Mouse (Mus musculus) megakaryocyte, embryonic 14.5 days (primary cell): Measurements from ENCODE around the gene Socs3. TPM values are rescaled to one million over a fixed set of nuclear protein-coding genes. Genes with fewer than 3 reads are reported as not detected.

ENCODE experiments used
- H3K27me3 ChIP-seq: replicated peaks from 2 replicates; pipeline ENCODE3; 2012; ENCODE audit warnings: inconsistent platforms
- H3K36me3 ChIP-seq: replicated peaks from 2 replicates; pipeline ENCODE3; 2012; ENCODE audit warnings: low read length, inconsistent platforms, mixed read lengths
- H3K4me1 ChIP-seq: 2 replicates; pipeline ENCODE4 v1.6.1; 2012; ENCODE audit warnings: inconsistent platforms
- H3K4me3 ChIP-seq: replicated peaks from 2 replicates; pipeline ENCODE3; 2012; ENCODE audit warnings: moderate library complexity, mild to moderate bottlenecking, inconsistent platforms
- H3K9me3 ChIP-seq: 2 replicates; pipeline ENCODE4 v1.6.1; 2012; ENCODE audit warnings: inconsistent platforms
- FLI1 ChIP-seq: IDR thresholded peaks from 2 replicates; pipeline ENCODE4 v1.6.1; 2012; ENCODE audit warnings: low read length, inconsistent platforms, mixed read lengths
- GATA1 ChIP-seq: IDR thresholded peaks from 3 replicates; pipeline ENCODE4 v1.6.1; 2012; ENCODE audit warnings: mixed read lengths, low read length, inconsistent platforms, borderline replicate concordance
- polyA plus RNA-seq: library from polyadenylated mRNA; stranded (reverse); fragments of >175 nt; gene quantifications from 2 replicates; pipeline ENCODE4 v1.2.3, GENCODE M21; 2012; ENCODE audit warnings: low replicate concordance; ENCODE audit not compliant: insufficient read depth

The Socs3 gene
- polyA plus RNA-seq: 54.8 and 75.2 TPM in 2 replicates

- no peaks in the 10 kb centered on the region for H3K27me3 ChIP-seq
- no peaks in the 10 kb centered on the region for H3K9me3 ChIP-seq
- H3K4me3 ChIP-seq: peak within 1 kb of the TSS; percentile 97
- no peak for TF ChIP-seq FLI1
- TF ChIP-seq GATA1: no peak
- peaks cover 31% of the 10 kb centered on the region for H3K36me3 ChIP-seq
- H3K4me1 ChIP-seq: peaks cover 87% of the 10 kb centered on the region
Measured at GRCm38 (mm10) chr11:117969945-117970872, at the start of gene Socs3. Socs3 (minus strand) TSS chr11:117970047.

GRCm38 (mm10) chr11:118018328-118018727 is 48.5 kb upstream of the Socs3 start:
- peaks cover 85% of the 10 kb centered on the region for H3K4me1 ChIP-seq
- H3K4me3 ChIP-seq: no peak overlapping the region
- no peak for TF ChIP-seq GATA1
- no peak for TF ChIP-seq FLI1
- no peaks in the 10 kb centered on the region for H3K27me3 ChIP-seq
- peaks cover 6% of the 10 kb centered on the region for H3K9me3 ChIP-seq
- H3K36me3 ChIP-seq: peaks cover 100% of the 10 kb centered on the region

GRCm38 (mm10) chr11:118015381-118016145 is 45.7 kb upstream of the Socs3 start:
- TF ChIP-seq GATA1 (no peak), FLI1 (no peak)
- Histone ChIP-seq H3K27me3 (no peaks in the 10 kb centered on the region), H3K4me3 (peak overlapping the region; percentile 47), H3K4me1 (peaks cover 91% of the 10 kb centered on the region), H3K9me3 (peaks cover 6% of the 10 kb centered on the region), H3K36me3 (peaks cover 100% of the 10 kb centered on the region)

DNA sequence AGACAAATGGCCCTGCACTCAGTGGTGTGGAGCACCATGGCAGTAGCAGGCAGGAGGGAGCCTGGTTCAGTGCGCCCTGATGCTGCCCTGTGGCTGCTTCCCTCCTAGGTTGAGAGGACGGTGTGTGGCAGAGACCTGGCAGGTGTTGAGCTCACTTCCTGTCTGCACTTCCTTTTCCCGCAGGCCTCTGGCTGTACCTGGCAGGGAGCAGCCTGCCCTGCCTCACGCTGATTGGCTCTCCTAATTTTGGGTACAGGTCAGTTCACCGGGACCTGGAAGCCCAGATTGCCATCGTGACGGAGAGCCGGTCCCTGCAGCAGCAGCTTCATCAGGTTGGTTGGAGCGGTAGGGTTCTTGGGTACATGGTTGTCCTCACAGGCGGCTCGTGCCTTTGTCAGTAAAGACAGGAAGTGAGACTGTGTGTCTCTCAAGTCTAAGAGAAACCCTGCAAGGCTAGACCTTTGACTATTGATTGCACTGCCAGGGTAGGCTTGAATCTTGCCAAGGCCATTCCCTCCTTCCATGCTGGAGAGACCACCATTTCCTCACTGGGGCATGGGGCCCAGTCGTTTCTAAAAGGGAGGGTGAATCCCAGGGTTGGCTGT is 44.6 kb upstream of the Socs3 start:
- peaks cover 94% of the 10 kb centered on the region for H3K4me1 ChIP-seq
- peaks cover 100% of the 10 kb centered on the region for H3K36me3 ChIP-seq
- H3K9me3 ChIP-seq: peaks cover 6% of the 10 kb centered on the region
- peak overlapping the region; percentile 69 for H3K4me3 ChIP-seq
- no peaks in the 10 kb centered on the region for H3K27me3 ChIP-seq
- TF ChIP-seq FLI1 (no peak), GATA1 (no peak)

DNA sequence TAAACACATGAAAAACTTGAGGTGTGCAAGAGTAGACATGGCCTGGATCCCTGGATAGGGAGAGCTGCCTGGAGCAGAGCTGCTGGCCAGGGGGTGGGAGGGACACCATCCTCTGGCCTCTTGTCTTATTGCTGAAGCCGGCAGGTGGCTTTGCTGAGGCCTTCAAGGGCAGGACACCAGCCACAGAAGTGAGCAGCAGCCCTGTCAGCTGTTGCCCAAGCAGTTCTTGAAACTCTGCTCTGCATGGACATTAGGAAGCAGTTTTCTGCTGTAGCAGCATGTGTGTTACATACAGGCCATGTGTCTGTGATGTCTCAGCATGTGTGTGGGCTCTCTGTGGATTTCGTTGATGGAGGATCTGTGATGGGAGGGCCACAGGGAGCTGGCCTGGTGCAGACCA is 43.5 kb upstream of the Socs3 start:
- H3K4me1 ChIP-seq: peaks cover 94% of the 10 kb centered on the region
- H3K9me3 ChIP-seq: peaks cover 6% of the 10 kb centered on the region
- no peak overlapping the region for H3K4me3 ChIP-seq
- H3K27me3 ChIP-seq: no peaks in the 10 kb centered on the region
- H3K36me3 ChIP-seq: peaks cover 100% of the 10 kb centered on the region
- TF ChIP-seq GATA1 (no peak), FLI1 (no peak)

- Histone ChIP-seq H3K9me3 (no peaks in the 10 kb centered on the region), H3K4me3 (no peak overlapping the region), H3K4me1 (peaks cover 97% of the 10 kb centered on the region), H3K27me3 (no peaks in the 10 kb centered on the region), H3K36me3 (peaks cover 100% of the 10 kb centered on the region)
- TF ChIP-seq FLI1 (no peak), GATA1 (no peak)
Measured at GRCm38 (mm10) chr11:118012595-118012994, 42.7 kb upstream of the Socs3 start.

DNA sequence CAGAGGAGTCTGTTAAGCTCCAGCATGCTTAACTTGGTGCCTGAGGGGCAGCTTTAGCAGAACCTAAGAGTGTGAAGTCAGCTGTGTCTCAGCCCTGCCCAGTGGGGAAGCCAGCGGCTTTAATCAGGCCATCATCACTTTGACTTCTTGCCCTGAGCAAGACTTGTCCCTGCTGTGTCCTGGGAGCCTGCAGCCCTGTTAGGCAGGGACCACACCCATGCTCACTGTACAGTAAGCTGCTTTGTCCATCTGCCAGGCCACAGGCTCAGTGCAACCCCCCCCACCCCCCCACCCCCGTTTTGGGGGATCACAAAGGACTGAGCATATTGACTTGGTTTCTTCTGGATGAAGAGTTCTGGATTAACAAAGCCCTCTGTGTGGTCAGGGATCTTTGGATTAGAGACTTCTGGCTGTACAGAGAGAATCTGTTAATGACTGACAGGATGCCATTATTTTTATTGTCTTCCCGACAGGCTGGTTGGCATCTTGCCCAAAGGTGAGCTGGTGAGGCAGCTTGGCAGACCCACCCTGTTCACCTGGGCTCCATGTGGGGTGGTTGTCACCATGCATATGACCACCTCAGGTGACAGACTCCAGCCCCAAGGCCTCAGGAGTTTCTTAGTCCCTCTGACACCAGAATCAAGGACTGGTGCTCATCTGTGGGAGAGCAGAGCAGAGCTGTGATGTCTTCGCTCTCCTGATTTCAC is 40.2 kb upstream of the Socs3 start:
- Histone ChIP-seq H3K9me3 (no peaks in the 10 kb centered on the region), H3K4me3 (no peak overlapping the region), H3K4me1 (peaks cover 100% of the 10 kb centered on the region), H3K27me3 (no peaks in the 10 kb centered on the region), H3K36me3 (peaks cover 100% of the 10 kb centered on the region)
- TF ChIP-seq FLI1: no peak
- no peak for TF ChIP-seq GATA1

- Histone ChIP-seq H3K4me3 (peak overlapping the region; percentile 67), H3K9me3 (no peaks in the 10 kb centered on the region), H3K36me3 (peaks cover 100% of the 10 kb centered on the region), H3K27me3 (no peaks in the 10 kb centered on the region), H3K4me1 (peaks cover 97% of the 10 kb centered on the region)
- TF ChIP-seq GATA1 (no peak), FLI1 (no peak)
Measured at GRCm38 (mm10) chr11:118008843-118009242, 39.0 kb upstream of the Socs3 start.

DNA sequence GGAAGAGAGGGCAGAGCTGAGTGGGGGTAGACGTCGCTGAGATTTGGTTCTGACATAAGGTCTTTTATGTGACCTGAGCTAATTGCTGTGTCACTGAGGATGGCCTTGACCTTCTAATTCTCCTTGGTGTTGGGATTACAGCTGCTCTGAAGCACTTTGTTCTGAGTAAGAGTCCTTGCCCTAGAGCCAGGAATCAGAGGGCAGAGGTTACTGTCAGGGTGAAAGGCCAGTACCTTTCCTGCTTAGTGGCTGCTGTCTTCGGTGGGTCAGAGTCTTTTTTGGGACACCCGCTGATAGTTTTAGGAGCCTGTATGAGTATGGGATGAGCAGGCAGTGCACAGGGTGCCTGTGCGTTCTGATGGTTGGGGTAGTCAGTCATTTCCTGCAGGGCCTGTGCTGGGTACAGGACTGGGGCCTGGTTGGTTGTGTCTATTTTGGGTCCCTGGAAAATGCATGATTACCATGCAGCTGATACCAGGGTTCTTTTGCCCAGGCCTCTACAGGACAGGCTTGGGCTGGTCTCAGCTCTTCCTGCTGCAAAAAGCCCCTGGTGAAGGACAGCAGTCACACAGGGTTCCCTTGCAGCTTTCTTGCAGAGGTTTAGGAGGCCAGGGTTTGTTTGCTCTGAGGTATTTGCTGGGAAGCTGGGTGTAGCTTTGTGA is 38.4 kb upstream of the Socs3 start:
- peaks cover 97% of the 10 kb centered on the region for H3K4me1 ChIP-seq
- H3K27me3 ChIP-seq: no peaks in the 10 kb centered on the region
- TF ChIP-seq FLI1 (no peak), GATA1 (no peak)
- peak overlapping the region; percentile 67 for H3K4me3 ChIP-seq
- peaks cover 100% of the 10 kb centered on the region for H3K36me3 ChIP-seq
- no peaks in the 10 kb centered on the region for H3K9me3 ChIP-seq
